In the genomic region with DNA sequence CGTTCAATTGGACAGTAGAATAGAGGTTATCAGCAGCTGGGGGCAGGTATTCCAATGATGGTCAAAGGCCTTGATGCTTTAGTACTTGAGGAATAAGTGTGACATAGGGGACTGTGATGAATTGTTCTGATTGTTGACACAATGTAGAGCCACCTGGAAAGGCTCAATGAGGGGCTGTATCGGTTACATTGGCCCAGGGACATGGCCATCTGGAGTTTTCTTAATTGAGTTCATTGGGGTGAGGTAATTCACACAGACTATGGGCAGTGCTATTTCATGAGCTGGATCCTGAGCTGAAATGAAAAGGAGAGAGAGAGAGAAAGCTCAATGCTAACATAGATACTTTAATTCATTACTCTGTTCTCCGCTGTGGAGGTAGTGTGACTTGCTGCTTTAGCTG, we compare ENCODE assay signal across 22 mouse cellular contexts. TPM values are rescaled to one million over a fixed set of nuclear protein-coding genes. Genes with fewer than 3 reads are reported as not detected.
A peak's percentile ranks its signal among the peaks of the same experiment; 100 is the strongest.
DNase-seq lines count a peak whose midpoint lies in the region; ATAC-seq lines count a peak whose summit lies in the region.
"Had no signal": no experiment of that assay in that cellular context is flagged by ENCODE, and none has a peak within 500 bp of the region (broad histone marks: within the 10 kb centered on the region; RNA-seq: fewer than 3 reads in every experiment).

No protein-coding gene starts in this region.

- H3K4me1 ChIP-seq in limb, embryonic 13.5 days = peaks cover 15% of the 10 kb centered on the region
- H3K4me1 ChIP-seq: liver, embryonic 12.5 days; midbrain, embryonic 13.5 days had no signal

- H3K4me3 ChIP-seq in limb, embryonic 13.5 days = no peak overlapping the region
- H3K4me3 ChIP-seq: liver, embryonic 12.5 days; midbrain, embryonic 13.5 days had no signal

- H3K9me3 ChIP-seq in limb, embryonic 13.5 days = no peaks in the 10 kb centered on the region
- H3K9me3 ChIP-seq: liver, embryonic 12.5 days; midbrain, embryonic 13.5 days had no signal

- peak; percentile 51 to 63 for DNase-seq in cerebellum, postnatal 10 days
- DNase-seq in cerebellum, postnatal 4 days (ENCODE audit: low spot score in 2 of 2) = no peak
- DNase-seq in heart, adult 11 months = peak; percentile 74
- no peak for DNase-seq in heart, postnatal 25 days (ENCODE audit: low spot score)
- peak; percentile 21 for DNase-seq in left cerebral cortex, postnatal 4 days
- DNase-seq in left cerebral cortex, postnatal 10 days (ENCODE audit: extremely low spot score in 1 of 2, low spot score in 2 of 2) = no peak
- no peak for DNase-seq in heart, postnatal 4 days
- DNase-seq: adrenal gland, postnatal 14 days; cerebellum, adult 11 months; cerebellum, postnatal 36 days; gastrocnemius, postnatal 10 days; layer of hippocampus, adult 9-11 months; lung, adult 18-20 months; lung, postnatal 10 days; right cerebral cortex, postnatal 25 days; spleen, adult 18-20 months had no signal

- H3K4me2 ChIP-seq in limb, embryonic 13.5 days (replicated peaks) = no peak overlapping the region
- H3K4me2 ChIP-seq: heart, embryonic 11.5 days; liver, embryonic 12.5 days; midbrain, embryonic 13.5 days had no signal

- no peak overlapping the region for H3K9ac ChIP-seq in limb, embryonic 13.5 days
- H3K9ac ChIP-seq: liver, embryonic 12.5 days; midbrain, embryonic 13.5 days had no signal

- no peak overlapping the region; the same call in 1 of the 2 replicates for H3K27ac ChIP-seq in limb, embryonic 13.5 days
- H3K27ac ChIP-seq: liver, embryonic 12.5 days; midbrain, embryonic 13.5 days had no signal

- intact Hi-C loops in heart, postnatal 25 days (cut with DNase I) = no loop called here
- intact Hi-C loops in left cerebral cortex, postnatal 4 days (cut with DNase I) = no loop called here
- intact Hi-C loops in left cerebral cortex, postnatal 10 days (cut with DNase I) = no loop called here

- no peaks in the 10 kb centered on the region for H3K27me3 ChIP-seq in limb, embryonic 13.5 days
- H3K27me3 ChIP-seq: liver, embryonic 12.5 days; midbrain, embryonic 13.5 days had no signal

- 0 out of 2 replicates have a peak, but pooled peaks have one; percentile 64 for ATAC-seq in limb, embryonic 13.5 days (ENCODE audit: low FRiP score, low read depth)
- ATAC-seq: CD4-positive, CD25-positive, alpha-beta regulatory T cell, adult 4 months; liver, embryonic 12.5 days; midbrain, embryonic 13.5 days had no signal

- 58% methylated on average over 3 of the region's 3 CpGs for WGBS in limb, embryonic 13.5 days

- no peaks in the 10 kb centered on the region for H3K36me3 ChIP-seq in limb, embryonic 13.5 days
- H3K36me3 ChIP-seq: liver, embryonic 12.5 days; midbrain, embryonic 13.5 days had no signal

RNA-seq across cellular contexts. Expression of gene Rsad2, which starts 18.3 kb away (rescaled TPM):
- total RNA-seq in heart, postnatal 25 days (2021) = 10 to 100 TPM in 1 of 2 experiments, 1 to 10 TPM in 1; 9.6 to 12.4 TPM
- under 1 TPM; 0.14 to 0.26 TPM for total RNA-seq in left cerebral cortex, postnatal 4 days (2021)
- under 1 TPM; 0.32 to 0.54 TPM for total RNA-seq in left cerebral cortex, postnatal 10 days (2021)
- polyA plus RNA-seq in limb, embryonic 13.5 days (2015; fragmentation: Nextera tagmentation; extraction: Ambion mirVana) = 1.3 and 1.4 TPM in 2 replicates
- total RNA-seq in heart, postnatal 4 days (2021) = 1 to 10 TPM; 4.3 to 8.2 TPM
- total RNA-seq: granulocyte monocyte progenitor cell, adult 5-6 weeks had no signal

RNA-seq across cellular contexts. Expression of gene Rnf144a, which starts 22.9 kb away (rescaled TPM):
- 10 to 100 TPM; 15.5 to 22.1 TPM for total RNA-seq in heart, postnatal 25 days (2021)
- total RNA-seq in left cerebral cortex, postnatal 4 days (2021) = 10 to 100 TPM; 41.8 to 45.4 TPM
- total RNA-seq in left cerebral cortex, postnatal 10 days (2021) = 10 to 100 TPM; 37.2 to 37.7 TPM
- polyA plus RNA-seq in limb, embryonic 13.5 days (2015; fragmentation: Nextera tagmentation; extraction: Ambion mirVana) = 49.9 and 60.6 TPM in 2 replicates
- 10 to 100 TPM; 33.6 to 39.6 TPM for total RNA-seq in heart, postnatal 4 days (2021)

RNA-seq across cellular contexts. Expression of gene Cmpk2, which starts 31.1 kb away (rescaled TPM):
- total RNA-seq in heart, postnatal 25 days (2021) = 1 to 10 TPM; 5.4 to 5.7 TPM
- 10 to 100 TPM; 16.8 to 18.1 TPM for total RNA-seq in left cerebral cortex, postnatal 4 days (2021)
- total RNA-seq in left cerebral cortex, postnatal 10 days (2021) = 10 to 100 TPM; 23.6 to 23.8 TPM
- polyA plus RNA-seq in limb, embryonic 13.5 days (2015; fragmentation: Nextera tagmentation; extraction: Ambion mirVana) = 7.2 and 8.5 TPM in 2 replicates
- 1 to 10 TPM; 4.0 to 4.2 TPM for total RNA-seq in heart, postnatal 4 days (2021)

Comparison
In these comparisons a context has a peak if more than half of its experiments do, and no peak if none do; other contexts are left out.
1. DNase-seq: peak in cerebellum, postnatal 10 days (2 of 2), heart, adult 11 months (single experiment) and left cerebral cortex, postnatal 4 days (single experiment); none in cerebellum, postnatal 4 days (0 of 2), heart, postnatal 25 days (single experiment), left cerebral cortex, postnatal 10 days (0 of 2) and heart, postnatal 4 days (single experiment).